Mouse (Mus musculus): ENCODE results near the gene Zfp933. TPM values are rescaled to one million over a fixed set of nuclear protein-coding genes. Genes with fewer than 3 reads are reported as not detected.

Gene Zfp933
- polyA plus RNA-seq (2012; rRNA removed; ENCODE audit: low replicate concordance): 1.3 and 1.8 TPM in 2 replicates

DNA sequence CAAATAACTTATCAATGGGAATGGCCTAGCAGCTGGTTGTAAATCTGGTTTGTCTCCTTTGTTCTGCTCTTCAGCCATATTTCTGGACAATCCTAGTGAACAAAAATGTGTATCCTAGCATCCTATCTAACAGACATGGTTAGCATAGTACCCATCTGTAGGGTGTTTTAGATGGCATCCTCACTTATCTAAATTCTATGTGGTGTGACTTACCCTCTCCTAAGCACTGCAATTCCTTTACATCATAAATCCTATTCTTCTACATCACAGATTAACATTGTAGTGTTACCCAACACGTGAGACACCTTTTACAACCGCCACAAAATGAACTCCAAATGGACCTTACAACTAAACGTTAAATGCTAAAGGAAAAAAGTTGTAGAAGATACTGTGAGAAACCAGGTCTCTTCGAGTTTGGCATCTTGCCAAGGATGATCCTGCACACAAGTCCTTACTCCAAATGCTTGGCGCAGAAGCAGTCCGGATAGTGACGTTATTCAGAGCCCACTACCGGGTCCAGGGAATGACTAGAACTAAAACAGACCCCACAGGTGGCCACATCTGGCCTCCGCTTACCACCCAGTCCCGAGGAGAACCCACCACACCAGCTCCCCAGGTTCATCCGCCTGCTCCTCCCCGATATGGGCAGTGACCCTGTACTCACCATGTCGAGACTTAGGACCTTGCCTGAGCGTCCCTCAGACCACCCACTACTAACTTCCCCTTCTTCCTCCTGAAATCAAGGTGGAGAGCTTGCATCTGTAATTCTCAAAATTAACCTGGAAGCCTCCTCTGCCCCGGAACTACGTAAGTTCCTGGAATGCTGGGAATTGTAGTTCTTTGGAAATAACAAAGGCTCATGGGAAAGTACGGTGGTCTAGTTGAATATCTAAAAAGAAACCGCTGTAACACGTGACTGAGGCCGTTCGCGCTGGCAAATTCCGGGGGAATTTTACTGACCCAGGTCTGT, at the start of gene Zfp933:
Gene Zfp933, minus strand, starts transcription at position 753 of the 970 bp plus-strand sequence.

DNA sequence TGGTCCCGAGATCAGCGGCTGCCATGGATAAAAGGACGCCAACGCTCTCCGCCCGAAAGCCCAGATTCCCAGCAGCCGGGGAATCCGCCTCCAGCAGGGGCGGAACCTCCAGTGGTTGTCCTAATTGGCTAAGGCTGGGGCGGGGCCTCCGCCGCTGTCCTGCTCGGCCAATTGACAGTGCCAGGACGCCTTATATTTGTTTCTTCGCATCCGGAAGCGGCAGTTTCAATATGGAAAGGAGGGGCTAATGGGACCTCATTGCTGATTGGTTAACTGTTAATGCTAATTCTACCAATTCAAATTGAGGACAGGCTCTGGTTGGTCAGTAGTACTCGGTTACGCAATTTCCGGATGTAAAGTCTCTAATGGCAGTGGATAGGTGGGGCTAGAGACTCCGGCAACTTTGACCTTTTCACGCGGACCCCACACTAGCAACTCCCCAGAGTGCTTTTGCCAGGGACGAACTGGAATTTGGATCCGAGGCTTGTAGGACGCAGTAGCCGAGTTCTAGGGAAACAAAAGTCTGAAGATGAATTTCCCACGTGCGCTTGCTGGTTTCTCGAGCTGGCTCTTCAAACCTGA, 20.4 kb upstream of the Zfp933 start, which contains the start of the genes Miip and Fv1:
Gene Miip, minus strand, starts transcription at position 367 of the 582 bp plus-strand sequence.
Gene Fv1, plus strand, starts transcription at position 530 of the 582 bp plus-strand sequence.

DNA sequence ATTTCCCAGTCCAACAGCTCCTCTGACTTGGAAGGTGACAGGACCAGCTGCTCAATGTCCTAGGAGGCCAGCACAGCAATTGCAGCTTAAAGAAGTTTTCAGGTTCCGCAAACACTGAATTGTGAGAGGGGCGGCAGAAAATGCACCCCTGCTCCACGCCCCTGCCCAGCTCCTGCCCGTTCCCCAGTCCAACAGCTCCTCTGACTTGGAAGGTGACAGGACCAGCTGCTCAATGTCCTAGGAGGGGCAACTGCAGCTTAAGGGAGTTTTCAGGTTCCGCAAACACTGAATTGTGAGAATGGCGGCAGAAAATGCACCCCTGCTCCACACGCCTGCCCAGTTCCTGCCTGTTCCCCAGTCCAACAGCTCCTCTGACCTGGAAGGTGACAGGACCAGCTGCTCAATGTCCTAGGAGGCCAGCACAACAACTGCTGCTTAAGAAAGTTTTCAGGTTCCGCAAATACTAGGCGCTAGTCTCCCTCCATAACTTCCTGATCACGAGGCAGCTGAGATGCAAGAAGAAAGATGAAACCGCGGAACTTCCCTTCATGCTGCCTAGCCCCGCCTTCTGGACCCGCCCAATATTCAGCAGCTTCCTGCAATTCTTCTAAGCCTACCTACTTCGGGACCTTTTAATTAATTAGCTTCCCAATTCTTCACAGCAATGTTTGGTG, 38.7 kb downstream of the Zfp933 start, which contains the start of gene Zfp984:
Gene Zfp984, minus strand, starts transcription at position 497 of the 674 bp plus-strand sequence.

Other genes starting within 250 kb of the Zfp933 start
- gene Zfp979, start 205.9 kb downstream of the Zfp933 start, polyA plus RNA-seq (2012; rRNA removed; ENCODE audit: low replicate concordance): 0.67 and 1.5 TPM in 2 replicates
- not detected in 2 replicates for gene Zfp534, start 145.8 kb downstream of the Zfp933 start, polyA plus RNA-seq (2012; rRNA removed; ENCODE audit: low replicate concordance)
- gene Zfp984, start 38.6 kb downstream of the Zfp933 start, polyA plus RNA-seq (2012; rRNA removed; ENCODE audit: low replicate concordance): 0.82 and 1.1 TPM in 2 replicates
- 42.8 and 67.6 TPM in 2 replicates for gene Miip, start 20.4 kb upstream of the Zfp933 start, polyA plus RNA-seq (2012; rRNA removed; ENCODE audit: low replicate concordance)
- gene Fv1, start 20.6 kb upstream of the Zfp933 start, polyA plus RNA-seq (2012; rRNA removed; ENCODE audit: low replicate concordance): 2.3 and 2.8 TPM in 2 replicates
- gene Mfn2, start 56.3 kb upstream of the Zfp933 start, polyA plus RNA-seq (2012; rRNA removed; ENCODE audit: low replicate concordance): 92.0 and 144 TPM in 2 replicates
- 108 and 128 TPM in 2 replicates for gene Plod1, start 88.4 kb upstream of the Zfp933 start, polyA plus RNA-seq (2012; rRNA removed; ENCODE audit: low replicate concordance)
- gene 2510039O18Rik, start 92.5 kb upstream of the Zfp933 start, polyA plus RNA-seq (2012; rRNA removed; ENCODE audit: low replicate concordance): 57.6 and 73.2 TPM in 2 replicates
- gene Nppb, start 137.4 kb upstream of the Zfp933 start, polyA plus RNA-seq (2012; rRNA removed; ENCODE audit: low replicate concordance): not detected in 2 replicates
- 0.40 TPM in 1 of 2 replicates, not detected in the other for gene Nppa, start 152.4 kb upstream of the Zfp933 start, polyA plus RNA-seq (2012; rRNA removed; ENCODE audit: low replicate concordance)
- 11.7 and 20.6 TPM in 2 replicates for gene Clcn6, start 190.5 kb upstream of the Zfp933 start, polyA plus RNA-seq (2012; rRNA removed; ENCODE audit: low replicate concordance)
- gene Mthfr, start 190.7 kb upstream of the Zfp933 start, polyA plus RNA-seq (2012; rRNA removed; ENCODE audit: low replicate concordance): 38.3 and 42.9 TPM in 2 replicates
- gene Agtrap, start 239.7 kb upstream of the Zfp933 start, polyA plus RNA-seq (2012; rRNA removed; ENCODE audit: low replicate concordance): 20.5 and 25.4 TPM in 2 replicates

All from subcutaneous adipose tissue, adult 2 months (tissue).